Mouse (Mus musculus) neutrophil, adult 83 days (primary cell): ENCODE measurements around the gene Emb. TPM values are rescaled to one million over a fixed set of nuclear protein-coding genes. Genes with fewer than 3 reads are reported as not detected.

Experiments used
- total RNA-seq, 2 experiments: library from RNA; stranded (reverse); gene quantifications; one replicate each; pipeline ENCODE4 v1.2.4; 2023

Gene Emb
- total RNA-seq = 100 to 1,000 TPM; 255 to 301 TPM

DNA sequence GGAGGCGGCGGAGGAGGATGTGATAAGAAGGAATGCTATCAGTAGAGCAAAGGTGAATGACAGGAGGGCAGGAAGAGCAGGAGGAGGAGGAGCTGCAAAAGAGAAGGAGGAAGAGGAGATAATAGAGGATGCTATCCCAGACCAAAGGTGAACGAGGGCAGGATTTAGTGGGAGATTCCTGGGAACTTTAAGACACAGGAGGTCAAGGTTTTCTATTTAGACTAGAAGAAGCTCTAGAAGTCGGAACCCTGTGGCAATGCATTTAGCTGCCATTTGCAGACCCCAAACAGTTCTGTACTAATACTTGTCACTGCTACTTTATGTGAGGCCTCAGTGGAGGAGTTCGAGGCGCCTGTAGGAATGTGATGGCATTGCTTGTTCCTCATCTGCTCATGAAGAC lies at the start of gene Emb:
Gene Emb (plus strand): TSS at position 301 of the 400 bp plus-strand sequence.

DNA sequence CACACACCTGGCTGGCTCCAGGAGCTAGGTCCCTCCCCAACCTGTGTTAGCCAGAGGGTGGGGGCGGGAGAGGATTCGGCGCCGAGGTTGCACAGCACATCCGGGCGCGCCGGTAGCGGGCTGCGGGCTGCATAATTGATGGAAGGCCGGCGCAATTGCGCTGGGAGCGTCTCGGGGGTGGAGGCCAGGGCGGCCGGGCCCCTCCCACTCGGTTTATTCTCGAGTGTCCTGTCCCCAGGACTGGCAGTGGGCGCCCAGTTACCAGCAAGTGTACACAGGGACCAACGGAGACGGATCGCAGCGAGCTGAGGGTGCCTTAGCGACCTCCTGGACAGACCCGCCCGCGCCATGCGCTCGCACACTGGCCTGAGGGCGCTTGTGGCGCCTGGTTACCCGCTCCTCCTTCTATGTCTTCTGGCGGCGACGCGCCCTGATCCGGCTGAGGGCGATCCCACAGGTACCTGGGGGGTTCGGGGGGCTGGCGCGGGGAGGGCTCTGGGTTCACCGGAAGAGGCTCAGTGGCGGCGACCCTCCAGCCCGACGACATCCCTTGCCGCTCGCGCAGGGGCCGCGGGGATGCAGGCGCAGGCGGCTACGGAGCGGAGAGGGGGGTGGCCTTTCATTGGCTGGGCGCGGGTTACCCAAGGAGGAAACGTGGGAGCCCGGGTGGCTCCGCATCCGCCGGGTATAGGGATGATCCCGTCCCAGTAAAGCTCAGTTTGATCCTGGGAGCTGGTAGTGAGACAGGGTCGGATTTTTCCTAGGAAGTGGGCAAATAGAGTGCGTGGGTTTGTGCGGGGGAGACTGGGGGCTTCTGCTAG lies 12.4 kb downstream of the Emb start, which contains the start of gene Gm17509:
Gene Gm17509 (minus strand): TSS at position 575 of the 821 bp plus-strand sequence.

Other genes starting within 250 kb of the Emb start
- 10 to 100 TPM; 69.0 to 74.8 TPM for gene Parp8, start 183.0 kb upstream of the Emb start, total RNA-seq
- under 1 TPM; 0.18 to 0.33 TPM for gene Gm17509, start 12.5 kb downstream of the Emb start, total RNA-seq